9 mouse cellular contexts compared by ENCODE assay signal in the genomic region with DNA sequence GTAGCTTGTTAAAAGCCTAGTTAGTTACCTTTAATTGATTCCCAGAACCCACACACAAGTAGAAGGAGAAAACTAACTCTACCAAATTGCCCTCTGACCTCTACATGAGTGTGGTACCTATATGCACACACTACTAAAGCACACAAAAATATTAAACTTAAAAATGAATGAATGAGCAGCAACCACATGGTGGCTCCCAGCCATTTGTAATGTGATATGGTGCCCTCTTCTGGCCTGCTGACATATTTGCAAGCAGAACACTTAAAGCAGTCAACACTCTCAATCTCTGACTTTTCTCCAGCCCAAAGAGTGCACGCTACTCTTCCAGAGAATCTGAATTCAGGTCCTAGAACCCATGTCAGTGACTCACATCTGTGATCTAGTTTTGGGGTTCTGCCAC. TPM values are rescaled to one million over a fixed set of nuclear protein-coding genes. Genes with fewer than 3 reads are reported as not detected.
DNase-seq lines count a peak whose midpoint lies in the region; ATAC-seq and TF ChIP-seq lines count a peak whose summit lies in the region.
"Had no signal": no experiment of that assay in that cellular context is flagged by ENCODE, and none has a peak within 500 bp of the region (broad histone marks: within the 10 kb centered on the region; RNA-seq: fewer than 3 reads in every experiment).

No protein-coding gene starts in this region.

- no peaks in the 10 kb centered on the region for H3K9me3 ChIP-seq in forebrain, embryonic 11.5 days (ENCODE audit: control insufficient read depth, low read length)
- no peaks in the 10 kb centered on the region for H3K9me3 ChIP-seq in forebrain, embryonic 15.5 days
- H3K9me3 ChIP-seq in embryonic facial prominence, embryonic 14.5 days (ENCODE audit: control insufficient read depth, low read length): no peaks in the 10 kb centered on the region
- H3K9me3 ChIP-seq: limb, embryonic 12.5 days had no signal

- peak; percentile 89 for TF ChIP-seq CTCF in layer of hippocampus, adult 2 months (conservative IDR thresholded peaks at IDR 0.05)

- no peaks in the 10 kb centered on the region for H3K27me3 ChIP-seq in forebrain, embryonic 11.5 days (ENCODE audit: control insufficient read depth, insufficient read depth, low read length)
- H3K27me3 ChIP-seq in forebrain, embryonic 15.5 days: no peaks in the 10 kb centered on the region
- no peaks in the 10 kb centered on the region for H3K27me3 ChIP-seq in embryonic facial prominence, embryonic 14.5 days (replicated peaks; ENCODE audit: control insufficient read depth, insufficient read depth, low read length)
- H3K27me3 ChIP-seq: limb, embryonic 12.5 days had no signal

- no peak overlapping the region for H3K4me3 ChIP-seq in forebrain, embryonic 11.5 days (ENCODE audit: low read depth, low read length)
- H3K4me3 ChIP-seq in forebrain, embryonic 15.5 days: no peak overlapping the region
- no peak overlapping the region for H3K4me3 ChIP-seq in embryonic facial prominence, embryonic 14.5 days (ENCODE audit: low read depth, low read length)
- no peak overlapping the region for H3K4me3 ChIP-seq in layer of hippocampus, adult 2 months
- H3K4me3 ChIP-seq: limb, embryonic 12.5 days had no signal

- H3K27ac ChIP-seq in forebrain, embryonic 11.5 days (ENCODE audit: low read depth, low read length): no peak overlapping the region
- H3K27ac ChIP-seq in forebrain, embryonic 15.5 days (replicated peaks): no peak overlapping the region
- no peak overlapping the region for H3K27ac ChIP-seq in embryonic facial prominence, embryonic 14.5 days (replicated peaks; ENCODE audit: low read depth, low read length)
- H3K27ac ChIP-seq in layer of hippocampus, adult 2 months: no peak overlapping the region
- H3K27ac ChIP-seq: limb, embryonic 12.5 days had no signal

- no peaks in the 10 kb centered on the region for H3K4me1 ChIP-seq in forebrain, embryonic 11.5 days (replicated peaks; ENCODE audit: control insufficient read depth, insufficient read depth, low read length)
- H3K4me1 ChIP-seq in forebrain, embryonic 15.5 days: no peaks in the 10 kb centered on the region
- no peaks in the 10 kb centered on the region for H3K4me1 ChIP-seq in embryonic facial prominence, embryonic 14.5 days (ENCODE audit: control insufficient read depth, insufficient read depth, low read length)

- no peak overlapping the region for H3K9ac ChIP-seq in forebrain, embryonic 11.5 days (ENCODE audit: low read length)
- H3K9ac ChIP-seq in forebrain, embryonic 15.5 days (replicated peaks): no peak overlapping the region
- no peak overlapping the region for H3K9ac ChIP-seq in embryonic facial prominence, embryonic 14.5 days (ENCODE audit: low read depth, low read length)
- H3K9ac ChIP-seq: limb, embryonic 12.5 days had no signal

- H3K36me3 ChIP-seq in forebrain, embryonic 11.5 days (ENCODE audit: control insufficient read depth, insufficient read depth, low read length): no peaks in the 10 kb centered on the region; the same call in 1 of the 2 replicates
- peaks cover 26% of the 10 kb centered on the region for H3K36me3 ChIP-seq in forebrain, embryonic 15.5 days
- peaks cover 61% of the 10 kb centered on the region for H3K36me3 ChIP-seq in embryonic facial prominence, embryonic 14.5 days (ENCODE audit: control insufficient read depth, insufficient read depth, low read length)

- no peak for ATAC-seq in forebrain, embryonic 11.5 days (replicated peaks; ENCODE audit: low FRiP score)
- ATAC-seq in forebrain, embryonic 15.5 days (replicated peaks): no peak; the same call in 1 of the 2 replicates
- peak; percentile 44; the same call in 1 of the 2 replicates for ATAC-seq in embryonic facial prominence, embryonic 14.5 days (ENCODE audit: low read depth)
- peak; percentile 94 for ATAC-seq in megakaryocyte progenitor cell, adult 5-6 weeks (replicated peaks; ENCODE audit: poor library complexity)

- peak; percentile 52 for DNase-seq in forebrain, embryonic 11.5 days (ENCODE audit: low spot score)
- peak; percentile 80 for DNase-seq in 3T3-L1 (ENCODE audit: low read depth, low spot score)
- peak; percentile 66 for DNase-seq in ZHBTc4 (ENCODE audit: low read depth, low spot score)
- DNase-seq in embryonic facial prominence, embryonic 14.5 days (ENCODE audit: low spot score): peak; percentile 68
- DNase-seq in layer of hippocampus, adult 2 months (ENCODE audit: low spot score in 2 of 2): peak; percentile 48 to 53
- peak; percentile 38 to 71 for DNase-seq in spleen, postnatal 4 days (ENCODE audit: low spot score in 2 of 2)

- WGBS in forebrain, embryonic 11.5 days: 70% methylated on average over 1 of the region's 1 CpGs
- WGBS in forebrain, embryonic 15.5 days: 45% methylated on average over 1 of the region's 1 CpGs
- 58% methylated on average over 1 of the region's 1 CpGs for WGBS in embryonic facial prominence, embryonic 14.5 days

- no peak overlapping the region for H3K4me2 ChIP-seq in forebrain, embryonic 11.5 days (ENCODE audit: low read depth, low read length, severe bottlenecking)
- no peak overlapping the region for H3K4me2 ChIP-seq in forebrain, embryonic 15.5 days (replicated peaks)
- H3K4me2 ChIP-seq in embryonic facial prominence, embryonic 14.5 days (ENCODE audit: low read depth, low read length): no peak overlapping the region
- H3K4me2 ChIP-seq: limb, embryonic 12.5 days had no signal

RNA-seq across cellular contexts. Expression of a gene that starts 16.2 kb away (rescaled TPM):
- polyA plus RNA-seq in forebrain, embryonic 11.5 days (2014; fragmentation: Nextera tagmentation; extraction: Ambion mirVana): 26.7 and 27.8 TPM in 2 replicates
- 25.7 and 25.9 TPM in 2 replicates for polyA plus RNA-seq in forebrain, embryonic 15.5 days (2015; fragmentation: Nextera tagmentation; extraction: Ambion mirVana)
- 32.5 and 38.1 TPM in 2 replicates for polyA plus RNA-seq in embryonic facial prominence, embryonic 14.5 days (2014; fragmentation: Nextera tagmentation; extraction: Ambion mirVana)
- 10 to 100 TPM; 36.0 to 45.1 TPM for total RNA-seq in layer of hippocampus, adult 2 months (2021)
- 19.3 and 23.6 TPM in 2 replicates for total RNA-seq in megakaryocyte progenitor cell, adult 5-6 weeks (2015)
- 14.7 and 21.4 TPM in 2 replicates for total RNA-seq in megakaryocyte progenitor cell, adult 5-6 weeks (2017)

RNA-seq across cellular contexts. Expression of a gene that starts 47.8 kb away (rescaled TPM):
- not detected in 2 replicates for polyA plus RNA-seq in forebrain, embryonic 11.5 days (2014; fragmentation: Nextera tagmentation; extraction: Ambion mirVana)
- polyA plus RNA-seq in forebrain, embryonic 15.5 days (2015; fragmentation: Nextera tagmentation; extraction: Ambion mirVana): not detected in 2 replicates
- polyA plus RNA-seq in embryonic facial prominence, embryonic 14.5 days (2014; fragmentation: Nextera tagmentation; extraction: Ambion mirVana): 0.30 TPM in 1 of 2 replicates, not detected in the other
- not detected for total RNA-seq in layer of hippocampus, adult 2 months (2021)
- not detected in 2 replicates for total RNA-seq in megakaryocyte progenitor cell, adult 5-6 weeks (2015)
- total RNA-seq in megakaryocyte progenitor cell, adult 5-6 weeks (2017): not detected in 2 replicates
- polyA plus RNA-seq: limb, embryonic 12.5 days had no signal

RNA-seq across cellular contexts. Expression of a gene that starts 48.6 kb away (rescaled TPM):
- 5.0 and 5.6 TPM in 2 replicates for polyA plus RNA-seq in forebrain, embryonic 11.5 days (2014; fragmentation: Nextera tagmentation; extraction: Ambion mirVana)
- 3.7 and 4.3 TPM in 2 replicates for polyA plus RNA-seq in forebrain, embryonic 15.5 days (2015; fragmentation: Nextera tagmentation; extraction: Ambion mirVana)
- polyA plus RNA-seq in embryonic facial prominence, embryonic 14.5 days (2014; fragmentation: Nextera tagmentation; extraction: Ambion mirVana): 113 and 147 TPM in 2 replicates
- total RNA-seq in layer of hippocampus, adult 2 months (2021): 1 to 10 TPM; 2.6 TPM
- total RNA-seq in megakaryocyte progenitor cell, adult 5-6 weeks (2015): 0.17 and 0.49 TPM in 2 replicates
- not detected in 2 replicates for total RNA-seq in megakaryocyte progenitor cell, adult 5-6 weeks (2017)

Comparison
In these comparisons a context has a peak if more than half of its experiments do, and no peak if none do; other contexts are left out.
1. ATAC-seq: peak in embryonic facial prominence, embryonic 14.5 days (single experiment) and megakaryocyte progenitor cell, adult 5-6 weeks (single experiment); none in forebrain, embryonic 11.5 days (single experiment) and forebrain, embryonic 15.5 days (single experiment).
2. RNA of a gene that starts 48.6 kb away (polyA plus RNA-seq): 113 to 147 TPM in embryonic facial prominence, embryonic 14.5 days; 5.0 to 5.6 TPM in forebrain, embryonic 11.5 days and 3.7 to 4.3 TPM in forebrain, embryonic 15.5 days; every median in the first group is over 10 times any median in the second.
3. Peak in every context shown above with its lines, with median percentiles within 50 percentile points of each other: DNase-seq.